Mouse (Mus musculus) midbrain, embryonic 11.5 days (tissue): ENCODE measurements around the gene Dhx37. TPM values are rescaled to one million over a fixed set of nuclear protein-coding genes. Genes with fewer than 3 reads are reported as not detected.
"Not testable (repeated sequence)": the region's sequence is repeated elsewhere in the genome, so short reads cannot be mapped to it uniquely, and the experiment has no call there.

Experiments
- ATAC-seq: fragments of 200-750 bp; cut with Nextera tagmentation; 2 replicates; pipeline ENCODE4 v1.8.0; 2017; ENCODE audit warnings: moderate TSS enrichment, moderate library complexity; ENCODE audit not compliant: low FRiP score
- DNase-seq: peaks from one replicate; pipeline ENCODE4 v3.0.0; 2015; ENCODE audit warnings: low spot score; ENCODE audit errors: missing footprints
- H3K27ac ChIP-seq: fragments of 300-500 bp; sonication (generic); 2 replicates; pipeline ENCODE4 v1.5.1; 2014; ENCODE audit warnings: low read depth, low read length
- H3K27me3 ChIP-seq: fragments of 300-500 bp; sonication (generic); 2 replicates; pipeline ENCODE4 v1.6.1; 2014; ENCODE audit warnings: mild to moderate bottlenecking, low read length, moderate library complexity, mixed read lengths; ENCODE audit not compliant: control insufficient read depth, insufficient read depth
- H3K36me3 ChIP-seq: fragments of 300-500 bp; sonication (generic); 2 replicates; pipeline ENCODE4 v1.6.1; 2014; ENCODE audit warnings: mild to moderate bottlenecking, low read length, moderate library complexity, mixed read lengths; ENCODE audit not compliant: control insufficient read depth, insufficient read depth
- H3K4me1 ChIP-seq: fragments of 300-500 bp; sonication (generic); 2 replicates; pipeline ENCODE4 v1.6.1; 2014; ENCODE audit warnings: low read length; ENCODE audit not compliant: control insufficient read depth, insufficient read depth
- H3K4me2 ChIP-seq: fragments of 300-500 bp; sonication (generic); 2 replicates; pipeline ENCODE4 v1.6.1; 2014; ENCODE audit warnings: mild to moderate bottlenecking, moderate library complexity
- H3K4me3 ChIP-seq: fragments of 300-500 bp; sonication (generic); 2 replicates; pipeline ENCODE4 v1.5.1; 2014; ENCODE audit warnings: low read depth, low read length
- H3K9ac ChIP-seq: fragments of 300-500 bp; sonication (generic); 2 replicates; pipeline ENCODE4 v1.6.1; 2014; ENCODE audit warnings: low read length
- H3K9me3 ChIP-seq: fragments of 300-500 bp; sonication (generic); 2 replicates; pipeline ENCODE4 v1.6.1; 2016; ENCODE audit warnings: low read length; ENCODE audit not compliant: control insufficient read depth
- WGBS: fragments of 180-500 bp; shearing (Covaris S2); extraction: QIAGEN DNeasy Blood & Tissue Kit; methylation state at CpG from one replicate; pipeline ENCODE4 v1.1.7; 2014; 5-methylcytosine and 5-hydroxymethylcytosine counted together
- polyA plus RNA-seq: library from polyadenylated mRNA; unstranded; fragments of >200 nt; fragmentation: Nextera tagmentation; extraction: Ambion mirVana; gene quantifications from 2 replicates; pipeline ENCODE4 v1.2.1, GENCODE M21; 2014

Dhx37 gene
- polyA plus RNA-seq, 1 experiment from 2014 or later: 9.2 TPM

GRCm38 (mm10) chr5:125418636-125419035, 15.3 kb downstream of the Dhx37 start:
- ATAC-seq (no peak), DNase-seq (peak; percentile 28)
- Histone ChIP-seq H3K27me3 (no peaks in the 10 kb centered on the region), H3K9me3 (no peaks in the 10 kb centered on the region), H3K36me3 (peaks cover 34% of the 10 kb centered on the region), H3K27ac (no peak overlapping the region), H3K4me2 (no peak overlapping the region), H3K4me1 (no peaks in the 10 kb centered on the region), H3K9ac (no peak overlapping the region), H3K4me3 (no peak overlapping the region)
- WGBS: 91% methylated on average over 12 of the region's 12 CpGs

GRCm38 (mm10) chr5:125416183-125416582, 17.7 kb downstream of the Dhx37 start:
- no peak overlapping the region for H3K4me3 ChIP-seq
- no peak overlapping the region for H3K27ac ChIP-seq
- no peaks in the 10 kb centered on the region for H3K4me1 ChIP-seq
- ATAC-seq (no peak), DNase-seq (peak; percentile 31)
- H3K27me3 ChIP-seq: no peaks in the 10 kb centered on the region
- 90% methylated on average over 8 of the region's 8 CpGs for WGBS
- no peak overlapping the region for H3K4me2 ChIP-seq
- H3K36me3 ChIP-seq: peaks cover 29% of the 10 kb centered on the region
- no peaks in the 10 kb centered on the region for H3K9me3 ChIP-seq
- no peak overlapping the region for H3K9ac ChIP-seq

GRCm38 (mm10) chr5:125413763-125414162, 20.2 kb downstream of the Dhx37 start:
- Histone ChIP-seq H3K4me3 (no peak overlapping the region), H3K9me3 (no peaks in the 10 kb centered on the region), H3K4me1 (peaks cover 5% of the 10 kb centered on the region; the same call in 1 of the 2 replicates), H3K36me3 (peaks cover 24% of the 10 kb centered on the region), H3K9ac (no peak overlapping the region), H3K27ac (no peak overlapping the region), H3K4me2 (no peak overlapping the region), H3K27me3 (no peaks in the 10 kb centered on the region)
- no peak for ATAC-seq
- DNase-seq: no peak
- WGBS: 89% methylated on average over 4 of the region's 4 CpGs

- DNase-seq: peak; percentile 21
- H3K4me1 ChIP-seq, H3K9me3 ChIP-seq, ATAC-seq, H3K27ac ChIP-seq, H3K4me2 ChIP-seq, H3K9ac ChIP-seq, H3K4me3 ChIP-seq, H3K27me3 ChIP-seq: not testable (repeated sequence)
- 93% methylated on average over 8 of the region's 8 CpGs for WGBS
- H3K36me3 ChIP-seq: peaks cover 20% of the 10 kb centered on the region
Measured at GRCm38 (mm10) chr5:125412536-125412935, 21.4 kb downstream of the Dhx37 start.

- Histone ChIP-seq H3K9ac (no peak overlapping the region), H3K4me2 (no peak overlapping the region), H3K9me3 (no peaks in the 10 kb centered on the region), H3K4me1 (peaks cover 8% of the 10 kb centered on the region; the same call in 1 of the 2 replicates), H3K27me3 (no peaks in the 10 kb centered on the region), H3K36me3 (peaks cover 17% of the 10 kb centered on the region), H3K27ac (no peak overlapping the region), H3K4me3 (no peak overlapping the region)
- 66% methylated on average over 5 of the region's 5 CpGs for WGBS
- peak; percentile 90 for DNase-seq
- ATAC-seq: no peak
Measured at GRCm38 (mm10) chr5:125411972-125412530, 21.9 kb downstream of the Dhx37 start.

- Histone ChIP-seq H3K36me3 (peaks cover 1% of the 10 kb centered on the region; the same call in 1 of the 2 replicates), H3K27ac (no peak overlapping the region; the same call in 1 of the 2 replicates), H3K9me3 (no peaks in the 10 kb centered on the region), H3K27me3 (no peaks in the 10 kb centered on the region), H3K4me2 (peak overlapping the region; percentile 45), H3K9ac (no peak overlapping the region), H3K4me1 (peaks cover 13% of the 10 kb centered on the region), H3K4me3 (peak overlapping the region; percentile 29)
- WGBS: 7% methylated on average over 20 of the region's 20 CpGs
- ATAC-seq: peak; percentile 45
- peak; percentile 96 for DNase-seq
Measured at GRCm38 (mm10) chr5:125409348-125410090, 24.4 kb downstream of the Dhx37 start.

GRCm38 (mm10) chr5:125408842-125409241, 25.1 kb downstream of the Dhx37 start:
- no peak overlapping the region for H3K9ac ChIP-seq
- no peak overlapping the region; the same call in 1 of the 2 replicates for H3K27ac ChIP-seq
- DNase-seq (peak; percentile 99), ATAC-seq (peak; percentile 58)
- H3K4me1 ChIP-seq: peaks cover 13% of the 10 kb centered on the region
- no peaks in the 10 kb centered on the region for H3K27me3 ChIP-seq
- WGBS: under 1% methylated on average over 13 of the region's 13 CpGs
- H3K4me3 ChIP-seq: peak overlapping the region; percentile 29
- no peaks in the 10 kb centered on the region for H3K9me3 ChIP-seq
- no peaks in the 10 kb centered on the region; the same call in 1 of the 2 replicates for H3K36me3 ChIP-seq
- peak overlapping the region; percentile 45 for H3K4me2 ChIP-seq

GRCm38 (mm10) chr5:125407910-125408575, 25.9 kb downstream of the Dhx37 start:
- Histone ChIP-seq H3K4me3 (no peak overlapping the region), H3K4me1 (peaks cover 15% of the 10 kb centered on the region), H3K27ac (no peak overlapping the region), H3K4me2 (no peak overlapping the region), H3K9me3 (no peaks in the 10 kb centered on the region), H3K27me3 (no peaks in the 10 kb centered on the region), H3K9ac (no peak overlapping the region), H3K36me3 (no peaks in the 10 kb centered on the region)
- WGBS: 68% methylated on average over 14 of the region's 14 CpGs
- DNase-seq (peak; percentile 82), ATAC-seq (no peak)
